Mouse (Mus musculus) bone marrow, adult 2 months (tissue): ENCODE measurements around the gene Med13l. TPM values are rescaled to one million over a fixed set of nuclear protein-coding genes. Genes with fewer than 3 reads are reported as not detected.
A peak's percentile ranks its signal among the peaks of the same experiment; 100 is the strongest.

Experiments
- H3K27ac ChIP-seq: fragments of 200-500 bp; 2 replicates; pipeline ENCODE4 v1.5.1; 2012; ENCODE audit warnings: low read depth, mild to moderate bottlenecking, control low read depth, inconsistent platforms, low read length; ENCODE audit not compliant: control insufficient read depth, poor library complexity, insufficient read depth
- H3K4me1 ChIP-seq: fragments of 200-500 bp; 2 replicates; pipeline ENCODE4 v1.6.1; 2011; ENCODE audit warnings: low read length; ENCODE audit not compliant: control insufficient read depth, insufficient read depth
- H3K4me3 ChIP-seq: fragments of 200-500 bp; replicated peaks from 2 replicates; pipeline ENCODE3; 2011; ENCODE audit warnings: mild to moderate bottlenecking, low read depth, low read length, control low read depth; ENCODE audit not compliant: control insufficient read depth
- CTCF ChIP-seq: fragments of 200-500 bp; IDR thresholded peaks from 2 replicates; pipeline ENCODE4 v1.5.1; 2011; ENCODE audit warnings: low read length, control low read depth; ENCODE audit not compliant: control insufficient read depth, insufficient read depth
- POLR2A ChIP-seq: fragments of 200-500 bp; IDR thresholded peaks from 2 replicates; pipeline ENCODE4 v1.6.1; 2011; ENCODE audit warnings: low read depth, mild to moderate bottlenecking, control low read depth, low read length, borderline replicate concordance; ENCODE audit not compliant: control insufficient read depth
- WGBS: fragments of 180-500 bp; shearing (Covaris S2); methylation state at CpG from one replicate; pipeline ENCODE4 v1.1.7; 2018; 5-methylcytosine and 5-hydroxymethylcytosine counted together
- polyA plus RNA-seq: library from polyadenylated mRNA; stranded (reverse); fragments of >200 nt; gene quantifications from 2 replicates; pipeline ENCODE4 v1.2.4, GENCODE M21; 2011; ENCODE audit warnings: low replicate concordance; ENCODE audit not compliant: missing spikeins, insufficient read depth, insufficient read length

The Med13l gene
- polyA plus RNA-seq, 1 experiment, result 32.9 TPM

GRCm38 (mm10) chr5:118590868-118591267 is 30.4 kb downstream of the Med13l start:
- 20% methylated on average over 6 of the region's 6 CpGs for WGBS
- no peak overlapping the region for H3K4me3 ChIP-seq
- H3K4me1 ChIP-seq, result peaks cover 12% of the 10 kb centered on the region
- H3K27ac ChIP-seq, result no peak overlapping the region
- TF ChIP-seq CTCF (no peak), POLR2A (no peak)

GRCm38 (mm10) chr5:118591826-118592499 is 31.5 kb downstream of the Med13l start:
- peaks cover 12% of the 10 kb centered on the region for H3K4me1 ChIP-seq
- peak overlapping the region; percentile 4; the same call in 1 of the 2 replicates for H3K27ac ChIP-seq
- no peak for TF ChIP-seq POLR2A
- TF ChIP-seq CTCF, result no peak
- WGBS, result 14% methylated on average over 11 of the region's 11 CpGs
- H3K4me3 ChIP-seq, result no peak overlapping the region

- Histone ChIP-seq H3K4me3 (no peak overlapping the region), H3K4me1 (peaks cover 6% of the 10 kb centered on the region), H3K27ac (no peak overlapping the region)
- WGBS, result 45% methylated on average over 14 of the region's 14 CpGs
- TF ChIP-seq POLR2A (no peak), CTCF (peak; percentile 77)
These were observed 34.2 kb downstream of the Med13l start for GRCm38 (mm10) chr5:118594470-118595236.

- H3K4me3 ChIP-seq, result no peak overlapping the region
- WGBS, result 83% methylated on average over 5 of the region's 5 CpGs
- H3K4me1 ChIP-seq, result peaks cover 3% of the 10 kb centered on the region
- TF ChIP-seq CTCF (no peak), POLR2A (no peak)
- H3K27ac ChIP-seq, result no peak overlapping the region
These were observed 35.4 kb downstream of the Med13l start for GRCm38 (mm10) chr5:118595901-118596300.

GRCm38 (mm10) chr5:118596452-118597092 is 36.1 kb downstream of the Med13l start:
- Histone ChIP-seq H3K4me3 (no peak overlapping the region), H3K4me1 (peaks cover 2% of the 10 kb centered on the region; the same call in 1 of the 2 replicates), H3K27ac (no peak overlapping the region)
- 91% methylated on average over 15 of the region's 15 CpGs for WGBS
- no peak for TF ChIP-seq POLR2A
- TF ChIP-seq CTCF, result no peak

GRCm38 (mm10) chr5:118598601-118599000 is 38.1 kb downstream of the Med13l start:
- 73% methylated on average over 6 of the region's 6 CpGs for WGBS
- Histone ChIP-seq H3K4me1 (peaks cover 2% of the 10 kb centered on the region; the same call in 1 of the 2 replicates), H3K27ac (no peak overlapping the region), H3K4me3 (no peak overlapping the region)
- TF ChIP-seq POLR2A, result no peak
- no peak for TF ChIP-seq CTCF

GRCm38 (mm10) chr5:118601452-118601851 is 41.0 kb downstream of the Med13l start:
- H3K4me1 ChIP-seq, result peaks cover 5% of the 10 kb centered on the region
- no peak overlapping the region for H3K27ac ChIP-seq
- TF ChIP-seq CTCF (no peak), POLR2A (no peak)
- no peak overlapping the region for H3K4me3 ChIP-seq
- 34% methylated on average over 4 of the region's 4 CpGs for WGBS

- H3K4me1 ChIP-seq, result peaks cover 7% of the 10 kb centered on the region
- 67% methylated on average over 7 of the region's 7 CpGs for WGBS
- no peak overlapping the region for H3K27ac ChIP-seq
- no peak for TF ChIP-seq POLR2A
- no peak for TF ChIP-seq CTCF
- no peak overlapping the region for H3K4me3 ChIP-seq
These were observed 42.2 kb downstream of the Med13l start for GRCm38 (mm10) chr5:118602706-118603105.
